Mouse (Mus musculus) forebrain, embryonic 16.5 days (tissue): ENCODE data around the gene Tulp4. TPM values are rescaled to one million over a fixed set of nuclear protein-coding genes. Genes with fewer than 3 reads are reported as not detected.
"Not testable (repeated sequence)": the region's sequence is repeated elsewhere in the genome, so short reads cannot be mapped to it uniquely, and the experiment has no call there.

ENCODE experiments used
- ATAC-seq: fragments of 200-750 bp; cut with Nextera tagmentation; 2 replicates; pipeline ENCODE4 v1.8.0; 2017; ENCODE audit warnings: mild to moderate bottlenecking, moderate library complexity
- H3K27ac ChIP-seq: fragments of 300-500 bp; sonication (generic); 2 replicates; pipeline ENCODE4 v1.5.1; 2014; ENCODE audit warnings: low read length, control low read depth
- H3K27me3 ChIP-seq: fragments of 300-500 bp; sonication (generic); replicated peaks from 2 replicates; pipeline ENCODE4 v1.6.1; 2014; ENCODE audit warnings: low read length; ENCODE audit not compliant: control insufficient read depth, insufficient read depth
- H3K36me3 ChIP-seq: fragments of 300-500 bp; sonication (generic); 2 replicates; pipeline ENCODE4 v1.6.1; 2014; ENCODE audit not compliant: control insufficient read depth, insufficient read depth
- H3K4me1 ChIP-seq: fragments of 300-500 bp; sonication (generic); replicated peaks from 2 replicates; pipeline ENCODE4 v1.6.1; 2014; ENCODE audit warnings: low read length; ENCODE audit not compliant: control insufficient read depth, insufficient read depth
- H3K4me2 ChIP-seq: fragments of 300-500 bp; sonication (generic); 2 replicates; pipeline ENCODE4 v1.6.1; 2014; ENCODE audit warnings: mild to moderate bottlenecking, low read length, control low read depth
- H3K4me3 ChIP-seq: fragments of 300-500 bp; sonication (generic); replicated peaks from 2 replicates; pipeline ENCODE4 v1.5.1; 2014; ENCODE audit warnings: mild to moderate bottlenecking, low read length, control low read depth
- H3K9ac ChIP-seq: fragments of 300-500 bp; sonication (generic); replicated peaks from 2 replicates; pipeline ENCODE4 v1.6.1; 2014; ENCODE audit warnings: low read depth, low read length, control low read depth
- H3K9me3 ChIP-seq: fragments of 300-500 bp; sonication (generic); 2 replicates; pipeline ENCODE4 v1.6.1; 2016; ENCODE audit warnings: low read length; ENCODE audit not compliant: control insufficient read depth
- WGBS: fragments of 180-500 bp; shearing (Covaris S2); extraction: QIAGEN DNeasy Blood & Tissue Kit; methylation state at CpG from one replicate; pipeline ENCODE4 v1.1.7; 2014; 5-methylcytosine and 5-hydroxymethylcytosine counted together
- polyA plus RNA-seq: library from polyadenylated mRNA; unstranded; fragments of >200 nt; fragmentation: Nextera tagmentation; extraction: Ambion mirVana; gene quantifications from 2 replicates; pipeline ENCODE4 v1.2.1, GENCODE M21; 2015

Gene Tulp4
- polyA plus RNA-seq, 1 experiment from 2014 or later: 167 TPM

GRCm38 (mm10) chr17:6271970-6272369, 165.7 kb downstream of the Tulp4 start:
- 87% methylated on average over 6 of the region's 6 CpGs for WGBS
- H3K4me1 ChIP-seq, H3K4me2 ChIP-seq, H3K9me3 ChIP-seq, H3K27me3 ChIP-seq, H3K9ac ChIP-seq, H3K27ac ChIP-seq, H3K36me3 ChIP-seq, H3K4me3 ChIP-seq, ATAC-seq: not testable (repeated sequence)

GRCm38 (mm10) chr17:6274693-6275092, 168.5 kb downstream of the Tulp4 start:
- not testable (repeated sequence) for H3K4me2 ChIP-seq, H3K27me3 ChIP-seq, H3K9me3 ChIP-seq, H3K36me3 ChIP-seq, H3K4me1 ChIP-seq, H3K27ac ChIP-seq, H3K9ac ChIP-seq, ATAC-seq, H3K4me3 ChIP-seq
- 96% methylated on average over 4 of the region's 6 CpGs for WGBS

GRCm38 (mm10) chr17:6279205-6279604, 173.0 kb downstream of the Tulp4 start:
- 77% methylated on average over 8 of the region's 8 CpGs for WGBS

GRCm38 (mm10) chr17:6279772-6280171, 173.5 kb downstream of the Tulp4 start:
- not testable (repeated sequence) for H3K36me3 ChIP-seq, H3K9me3 ChIP-seq, H3K4me2 ChIP-seq, ATAC-seq, H3K27ac ChIP-seq, H3K4me1 ChIP-seq, H3K4me3 ChIP-seq, H3K9ac ChIP-seq, H3K27me3 ChIP-seq
- 93% methylated on average over 8 of the region's 10 CpGs for WGBS

More at GRCm38 (mm10) chr17:6279205-6279604, 173.0 kb downstream of the Tulp4 start:
- not testable (repeated sequence) for H3K4me2 ChIP-seq, H3K27ac ChIP-seq, H3K4me3 ChIP-seq, ATAC-seq, H3K36me3 ChIP-seq, H3K27me3 ChIP-seq, H3K4me1 ChIP-seq, H3K9me3 ChIP-seq, H3K9ac ChIP-seq

DNA sequence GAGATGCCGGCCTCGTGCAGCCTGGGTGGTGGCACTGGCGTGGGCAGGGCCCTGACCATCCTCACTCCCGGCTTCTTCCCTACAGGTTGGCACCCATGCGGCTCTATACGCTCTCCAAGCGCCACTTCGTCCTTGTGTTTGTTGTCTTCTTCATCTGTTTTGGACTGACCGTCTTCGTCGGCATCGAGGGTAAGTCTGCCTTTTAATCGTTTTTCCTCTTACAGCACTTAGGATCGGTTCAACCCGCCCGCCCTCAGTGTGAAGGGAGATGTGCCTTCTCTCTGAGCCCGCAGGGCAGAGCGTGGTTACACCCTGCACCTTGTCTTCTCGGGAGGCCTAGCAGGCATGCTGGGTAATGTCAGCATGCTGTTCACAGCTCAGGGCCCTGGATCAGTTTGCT, 174.3 kb downstream of the Tulp4 start:
- H3K27me3 ChIP-seq, ATAC-seq, H3K4me2 ChIP-seq, H3K36me3 ChIP-seq, H3K9me3 ChIP-seq, H3K4me1 ChIP-seq, H3K4me3 ChIP-seq, H3K9ac ChIP-seq, H3K27ac ChIP-seq: not testable (repeated sequence)
- 92% methylated on average over 15 of the region's 19 CpGs for WGBS

GRCm38 (mm10) chr17:6283137-6283536, 176.9 kb downstream of the Tulp4 start:
- H3K36me3 ChIP-seq, H3K4me3 ChIP-seq, H3K4me2 ChIP-seq, H3K9me3 ChIP-seq, ATAC-seq, H3K27me3 ChIP-seq, H3K4me1 ChIP-seq, H3K27ac ChIP-seq, H3K9ac ChIP-seq: not testable (repeated sequence)
- 96% methylated on average over 7 of the region's 10 CpGs for WGBS

DNA sequence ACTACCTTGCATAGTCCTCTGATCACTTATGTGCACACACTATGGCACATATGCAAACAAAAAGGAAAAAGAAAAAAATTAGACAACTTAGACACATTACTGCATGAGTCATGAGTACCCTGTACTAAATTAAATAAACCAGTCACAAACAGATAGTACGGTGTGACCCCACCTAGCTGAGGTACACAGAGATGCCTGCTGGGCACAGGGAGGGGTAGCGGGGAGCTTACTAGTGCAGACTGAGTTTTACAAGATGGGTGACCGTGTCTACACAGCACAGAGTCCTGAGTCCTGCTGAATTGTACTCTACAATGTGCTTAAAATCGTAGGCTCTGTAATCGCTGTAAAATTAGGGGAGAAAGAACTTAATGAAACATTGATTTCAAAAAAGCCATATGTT, 179.9 kb downstream of the Tulp4 start:
- ATAC-seq, H3K27ac ChIP-seq, H3K36me3 ChIP-seq, H3K9ac ChIP-seq, H3K27me3 ChIP-seq, H3K4me2 ChIP-seq, H3K4me3 ChIP-seq, H3K4me1 ChIP-seq, H3K9me3 ChIP-seq: not testable (repeated sequence)
- WGBS: 93% methylated on average over 5 of the region's 5 CpGs

GRCm38 (mm10) chr17:6289045-6289444, 182.8 kb downstream of the Tulp4 start:
- H3K4me1 ChIP-seq, ATAC-seq, H3K9ac ChIP-seq, H3K36me3 ChIP-seq, H3K4me3 ChIP-seq, H3K27ac ChIP-seq, H3K9me3 ChIP-seq, H3K4me2 ChIP-seq, H3K27me3 ChIP-seq: not testable (repeated sequence)
- 95% methylated on average over 9 of the region's 12 CpGs for WGBS

DNA sequence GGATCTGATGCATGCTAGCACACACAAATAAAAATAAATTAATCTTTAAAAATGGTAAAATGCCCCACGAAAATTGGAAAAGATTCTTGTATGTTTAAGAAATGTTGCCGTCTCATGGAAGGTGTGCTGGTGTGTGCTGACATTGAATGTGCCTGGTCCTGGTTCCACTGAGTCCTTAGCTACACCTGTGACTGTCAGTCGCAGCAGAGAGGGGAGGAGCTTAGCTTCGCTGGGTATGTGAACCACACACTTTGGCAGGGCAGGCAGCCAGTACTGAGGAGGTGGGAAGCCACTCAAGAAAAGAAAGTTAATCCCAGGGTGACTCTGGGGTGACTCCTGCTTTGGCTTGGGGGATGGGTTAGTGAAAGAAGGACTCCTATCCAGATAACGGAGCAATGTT, 187.6 kb downstream of the Tulp4 start:
- not testable (repeated sequence) for H3K4me1 ChIP-seq, ATAC-seq, H3K27me3 ChIP-seq, H3K4me2 ChIP-seq, H3K36me3 ChIP-seq, H3K4me3 ChIP-seq, H3K27ac ChIP-seq, H3K9me3 ChIP-seq, H3K9ac ChIP-seq
- no CpG with 5 or more reads among the region's 5 CpGs for WGBS

GRCm38 (mm10) chr17:6297060-6297795, 191.0 kb downstream of the Tulp4 start:
- ATAC-seq, H3K4me2 ChIP-seq, H3K9me3 ChIP-seq, H3K4me3 ChIP-seq, H3K27me3 ChIP-seq, H3K27ac ChIP-seq, H3K36me3 ChIP-seq, H3K9ac ChIP-seq, H3K4me1 ChIP-seq: not testable (repeated sequence)
- 93% methylated on average over 9 of the region's 15 CpGs for WGBS
